Mouse (Mus musculus) cortical plate, adult 2 months (tissue): ENCODE data around the gene Gnat1.

ENCODE experiments used
- CTCF ChIP-seq: fragments of 200-500 bp; IDR thresholded peaks from 2 replicates; pipeline ENCODE4 v1.5.1; 2011; ENCODE audit warnings: mild to moderate bottlenecking, control low read depth, low read length; ENCODE audit not compliant: insufficient read depth; ENCODE audit errors: extremely low read depth
- POLR2A ChIP-seq: fragments of 200-500 bp; IDR thresholded peaks from 2 replicates; pipeline ENCODE4 v1.6.1; 2011; ENCODE audit warnings: mild to moderate bottlenecking, low read length, control low read depth; ENCODE audit not compliant: insufficient read depth; ENCODE audit errors: extremely low read depth

GRCm38 (mm10) chr9:107624951-107625350 is 54.6 kb downstream of the Gnat1 start:
- TF ChIP-seq CTCF (no peak), POLR2A (no peak)
